Mouse (Mus musculus): ENCODE results near the gene Fgfr2. TPM values are rescaled to one million over a fixed set of nuclear protein-coding genes. Genes with fewer than 3 reads are reported as not detected.

The Fgfr2 gene
- total RNA-seq, 1 experiment, result 37.5 TPM

GRCm38 (mm10) chr7:130636902-130637301 lies 2486.2 kb downstream of the Fgfr2 start:
- Histone ChIP-seq H3K9me3 (ENCODE audit: control insufficient read depth, insufficient read depth, low read depth, low read length) (no peaks in the 10 kb centered on the region), H3K4me3 (ENCODE audit: insufficient read depth in 1 of 2, low read depth in 1 of 2, low read length in 2 of 2, poor library complexity in 1 of 2, severe bottlenecking in 1 of 2) (no peak overlapping the region), H3K36me3 (ENCODE audit: control insufficient read depth, insufficient read depth, low read length, poor library complexity, severe bottlenecking) (no peaks in the 10 kb centered on the region), H3K4me1 (ENCODE audit: control insufficient read depth in 2 of 2, insufficient read depth in 2 of 2, low read length in 2 of 2, poor library complexity in 1 of 2) (peaks cover 2 to 3% of the 10 kb centered on the region in 2 experiments; a peak in 2 of 4 replicates), H3K27ac (ENCODE audit: insufficient read depth, low read depth, low read length, poor library complexity, severe bottlenecking) (no peak overlapping the region), H3K9ac (ENCODE audit: insufficient read depth, low read depth, low read length, poor library complexity, severe bottlenecking) (no peak overlapping the region)
- DNase-seq (ENCODE audit: low read depth, low spot score), result no peak
- in situ Hi-C loops (cut with MboI; ENCODE audit: low sequenced_read_pairs in 2 of 2, unreplicated experiment in 2 of 2), result no loop called here
- no peak for TF ChIP-seq ZC3H11A (IDR thresholded peaks at IDR 0.05; ENCODE audit: borderline replicate concordance, low read depth, low read length)
- no peak for TF ChIP-seq ZNF384 (IDR thresholded peaks at IDR 0.05; ENCODE audit: low read depth, low read length)
- no peak for TF ChIP-seq CHD2 (IDR thresholded peaks at IDR 0.05; ENCODE audit: low read depth, low read length)
- no peak for TF ChIP-seq HCFC1 (IDR thresholded peaks at IDR 0.05; ENCODE audit: borderline replicate concordance, insufficient read depth, low read length)
- no peak for TF ChIP-seq MAFK (IDR thresholded peaks at IDR 0.05; ENCODE audit: insufficient read depth, low read depth, low read length)

- no peak for TF ChIP-seq HCFC1 (IDR thresholded peaks at IDR 0.05; ENCODE audit: borderline replicate concordance, insufficient read depth, low read length)
- Histone ChIP-seq H3K36me3 (ENCODE audit: control insufficient read depth, insufficient read depth, low read length, poor library complexity, severe bottlenecking) (no peaks in the 10 kb centered on the region), H3K9me3 (ENCODE audit: control insufficient read depth, insufficient read depth, low read depth, low read length) (no peaks in the 10 kb centered on the region), H3K9ac (ENCODE audit: insufficient read depth, low read depth, low read length, poor library complexity, severe bottlenecking) (no peak overlapping the region), H3K4me3 (ENCODE audit: insufficient read depth in 1 of 2, low read depth in 1 of 2, low read length in 2 of 2, poor library complexity in 1 of 2, severe bottlenecking in 1 of 2) (no peak overlapping the region), H3K4me1 (ENCODE audit: control insufficient read depth in 2 of 2, insufficient read depth in 2 of 2, low read length in 2 of 2, poor library complexity in 1 of 2) (peaks cover 3 to 4% of the 10 kb centered on the region in 2 experiments; a peak in 2 of 4 replicates), H3K27ac (ENCODE audit: insufficient read depth, low read depth, low read length, poor library complexity, severe bottlenecking) (no peak overlapping the region)
- DNase-seq (ENCODE audit: low read depth, low spot score), result no peak
- in situ Hi-C loops (cut with MboI; ENCODE audit: low sequenced_read_pairs in 2 of 2, unreplicated experiment in 2 of 2), result no loop called here
Observed at GRCm38 (mm10) chr7:130636274-130636673, 2486.9 kb downstream of the Fgfr2 start.

GRCm38 (mm10) chr7:130635212-130635611 lies 2487.9 kb downstream of the Fgfr2 start:
- H3K9me3 ChIP-seq (ENCODE audit: control insufficient read depth, insufficient read depth, low read depth, low read length), result no peaks in the 10 kb centered on the region
- no peak overlapping the region for H3K4me3 ChIP-seq (ENCODE audit: insufficient read depth in 1 of 2, low read depth in 1 of 2, low read length in 2 of 2, poor library complexity in 1 of 2, severe bottlenecking in 1 of 2)
- no peak for DNase-seq (ENCODE audit: low read depth, low spot score)
- no peaks in the 10 kb centered on the region for H3K36me3 ChIP-seq (ENCODE audit: control insufficient read depth, insufficient read depth, low read length, poor library complexity, severe bottlenecking)
- H3K9ac ChIP-seq (ENCODE audit: insufficient read depth, low read depth, low read length, poor library complexity, severe bottlenecking), result no peak overlapping the region
- in situ Hi-C loops (cut with MboI; ENCODE audit: low sequenced_read_pairs in 2 of 2, unreplicated experiment in 2 of 2), result no loop called here
- TF ChIP-seq CHD2 (IDR thresholded peaks at IDR 0.05; ENCODE audit: low read depth, low read length), result no peak
- no peak for TF ChIP-seq ZC3H11A (IDR thresholded peaks at IDR 0.05; ENCODE audit: borderline replicate concordance, low read depth, low read length)
- no peak for TF ChIP-seq MAFK (IDR thresholded peaks at IDR 0.05; ENCODE audit: insufficient read depth, low read depth, low read length)
- no peak for TF ChIP-seq ZNF384 (IDR thresholded peaks at IDR 0.05; ENCODE audit: low read depth, low read length)
- no peak for TF ChIP-seq HCFC1 (IDR thresholded peaks at IDR 0.05; ENCODE audit: borderline replicate concordance, insufficient read depth, low read length)
- H3K4me1 ChIP-seq (ENCODE audit: control insufficient read depth in 2 of 2, insufficient read depth in 2 of 2, low read length in 2 of 2, poor library complexity in 1 of 2), result peaks cover 3 to 4% of the 10 kb centered on the region in 2 experiments; a peak in 2 of 4 replicates
- no peak overlapping the region for H3K27ac ChIP-seq (ENCODE audit: insufficient read depth, low read depth, low read length, poor library complexity, severe bottlenecking)

- H3K36me3 ChIP-seq (ENCODE audit: control insufficient read depth, insufficient read depth, low read length, poor library complexity, severe bottlenecking), result no peaks in the 10 kb centered on the region
- no peaks in the 10 kb centered on the region for H3K9me3 ChIP-seq (ENCODE audit: control insufficient read depth, insufficient read depth, low read depth, low read length)
- H3K4me1 ChIP-seq (ENCODE audit: control insufficient read depth in 2 of 2, insufficient read depth in 2 of 2, low read length in 2 of 2, poor library complexity in 1 of 2), result peaks cover 3 to 4% of the 10 kb centered on the region in 2 experiments; a peak in 2 of 4 replicates
- DNase-seq (ENCODE audit: low read depth, low spot score), result no peak
- no peak overlapping the region for H3K27ac ChIP-seq (ENCODE audit: insufficient read depth, low read depth, low read length, poor library complexity, severe bottlenecking)
- H3K9ac ChIP-seq (ENCODE audit: insufficient read depth, low read depth, low read length, poor library complexity, severe bottlenecking), result no peak overlapping the region
- in situ Hi-C loops (cut with MboI; ENCODE audit: low sequenced_read_pairs in 2 of 2, unreplicated experiment in 2 of 2), result no loop called here
- H3K4me3 ChIP-seq (ENCODE audit: insufficient read depth in 1 of 2, low read depth in 1 of 2, low read length in 2 of 2, poor library complexity in 1 of 2, severe bottlenecking in 1 of 2), result no peak overlapping the region
- no peak for TF ChIP-seq CHD2 (IDR thresholded peaks at IDR 0.05; ENCODE audit: low read depth, low read length)
- TF ChIP-seq MAFK (IDR thresholded peaks at IDR 0.05; ENCODE audit: insufficient read depth, low read depth, low read length), result no peak
- TF ChIP-seq HCFC1 (IDR thresholded peaks at IDR 0.05; ENCODE audit: borderline replicate concordance, insufficient read depth, low read length), result no peak
- TF ChIP-seq ZNF384 (IDR thresholded peaks at IDR 0.05; ENCODE audit: low read depth, low read length), result no peak
- TF ChIP-seq ZC3H11A (IDR thresholded peaks at IDR 0.05; ENCODE audit: borderline replicate concordance, low read depth, low read length), result no peak
Observed at GRCm38 (mm10) chr7:130634259-130634871, 2488.8 kb downstream of the Fgfr2 start.

- no peak for TF ChIP-seq ZNF384 (IDR thresholded peaks at IDR 0.05; ENCODE audit: low read depth, low read length)
- TF ChIP-seq ZC3H11A (IDR thresholded peaks at IDR 0.05; ENCODE audit: borderline replicate concordance, low read depth, low read length), result no peak
- no peak for TF ChIP-seq HCFC1 (IDR thresholded peaks at IDR 0.05; ENCODE audit: borderline replicate concordance, insufficient read depth, low read length)
- TF ChIP-seq MAFK (IDR thresholded peaks at IDR 0.05; ENCODE audit: insufficient read depth, low read depth, low read length), result no peak
- no peak for TF ChIP-seq CHD2 (IDR thresholded peaks at IDR 0.05; ENCODE audit: low read depth, low read length)
- no peaks in the 10 kb centered on the region for H3K9me3 ChIP-seq (ENCODE audit: control insufficient read depth, insufficient read depth, low read depth, low read length)
- H3K4me1 ChIP-seq (ENCODE audit: control insufficient read depth in 2 of 2, insufficient read depth in 2 of 2, low read length in 2 of 2, poor library complexity in 1 of 2), result peaks cover 3 to 4% of the 10 kb centered on the region in 2 experiments; a peak in 2 of 4 replicates
- H3K27ac ChIP-seq (ENCODE audit: insufficient read depth, low read depth, low read length, poor library complexity, severe bottlenecking), result no peak overlapping the region
- no peak for DNase-seq (ENCODE audit: low read depth, low spot score)
- H3K36me3 ChIP-seq (ENCODE audit: control insufficient read depth, insufficient read depth, low read length, poor library complexity, severe bottlenecking), result no peaks in the 10 kb centered on the region
- no peak overlapping the region for H3K9ac ChIP-seq (ENCODE audit: insufficient read depth, low read depth, low read length, poor library complexity, severe bottlenecking)
- H3K4me3 ChIP-seq (ENCODE audit: insufficient read depth in 1 of 2, low read depth in 1 of 2, low read length in 2 of 2, poor library complexity in 1 of 2, severe bottlenecking in 1 of 2), result 0 out of 4 replicates have a peak overlapping the region, but pooled peaks of 1 of the 2 experiments have one; percentile 9
- in situ Hi-C loops (cut with MboI; ENCODE audit: low sequenced_read_pairs in 2 of 2, unreplicated experiment in 2 of 2), result no loop called here
Observed at GRCm38 (mm10) chr7:130632379-130632732, 2490.8 kb downstream of the Fgfr2 start.
